Comparison of ENCODE assay signal across 8 mouse cellular contexts in genomic region chr7:64873266-64873665, GRCm38 (mm10). TPM values are rescaled to one million over a fixed set of nuclear protein-coding genes. Genes with fewer than 3 reads are reported as not detected.
DNase-seq lines count a peak whose midpoint lies in the region; ATAC-seq and TF ChIP-seq lines count a peak whose summit lies in the region.

No protein-coding gene starts in this region.

- DNase-seq in lung, postnatal 0 days (ENCODE audit: low spot score) = no peak
- DNase-seq in lung, adult 18-20 months = no peak
- no peak for DNase-seq in forebrain, embryonic 14.5 days (ENCODE audit: low spot score)
- no peak for DNase-seq in limb, embryonic 11.5 days (ENCODE audit: low spot score)
- no peak for DNase-seq in frontal cortex, postnatal 36 days (ENCODE audit: low spot score in 2 of 2)
- DNase-seq in ovary, postnatal 10 days (ENCODE audit: low spot score) = no peak

- WGBS in lung, postnatal 0 days = 36% methylated on average over 11 of the region's 11 CpGs
- WGBS in forebrain, embryonic 14.5 days = 37% methylated on average over 11 of the region's 11 CpGs
- WGBS in limb, embryonic 11.5 days = 37% methylated on average over 11 of the region's 11 CpGs
- 38% methylated on average over 11 of the region's 11 CpGs for WGBS in stomach, embryonic 15.5 days

- TF ChIP-seq EP300 in lung, postnatal 0 days (IDR thresholded peaks at IDR 0.05) = no peak

- no peaks in the 10 kb centered on the region for H3K36me3 ChIP-seq in lung, postnatal 0 days (ENCODE audit: insufficient read depth, low read length)
- H3K36me3 ChIP-seq in forebrain, embryonic 14.5 days (ENCODE audit: control insufficient read depth, insufficient read depth, low read length) = no peaks in the 10 kb centered on the region; the same call in 1 of the 2 replicates
- no peaks in the 10 kb centered on the region for H3K36me3 ChIP-seq in limb, embryonic 11.5 days (ENCODE audit: control insufficient read depth, insufficient read depth, low read length)
- no peaks in the 10 kb centered on the region for H3K36me3 ChIP-seq in stomach, embryonic 15.5 days

- 0 out of 2 replicates have a peak, but pooled peaks have one; percentile 1 for ATAC-seq in lung, postnatal 0 days
- peak; percentile 40 for ATAC-seq in forebrain, embryonic 14.5 days
- ATAC-seq in limb, embryonic 11.5 days (ENCODE audit: insufficient number of reproducible peaks, low FRiP score, low TSS enrichment, low read depth) = peak; percentile 23; the same call in 1 of the 2 replicates
- no peak; the same call in 1 of the 2 replicates for ATAC-seq in stomach, embryonic 15.5 days (ENCODE audit: insufficient read depth, low FRiP score, low read depth)
- ATAC-seq in cerebellum, adult (ENCODE audit: insufficient number of reproducible peaks, low FRiP score, low TSS enrichment) = no peak; the same call in 1 of the 2 replicates

- no peak for TF ChIP-seq CTCF in lung, postnatal 0 days (IDR thresholded peaks at IDR 0.05)

- peak overlapping the region; percentile 44 for H3K4me2 ChIP-seq in lung, postnatal 0 days (replicated peaks; ENCODE audit: low read depth, low read length)
- peak overlapping the region; percentile 49 for H3K4me2 ChIP-seq in forebrain, embryonic 14.5 days (ENCODE audit: low read length)
- peak overlapping the region; percentile 17; the same call in 1 of the 2 replicates for H3K4me2 ChIP-seq in limb, embryonic 11.5 days (ENCODE audit: low read depth, severe bottlenecking)
- peak overlapping the region; percentile 64 for H3K4me2 ChIP-seq in stomach, embryonic 15.5 days

- peaks cover 6% of the 10 kb centered on the region; the same call in 1 of the 2 replicates for H3K4me1 ChIP-seq in lung, postnatal 0 days (ENCODE audit: insufficient read depth, low read depth, low read length)
- peaks cover 12% of the 10 kb centered on the region for H3K4me1 ChIP-seq in forebrain, embryonic 14.5 days (ENCODE audit: control insufficient read depth, insufficient read depth, low read length)
- H3K4me1 ChIP-seq in limb, embryonic 11.5 days (ENCODE audit: control insufficient read depth, insufficient read depth, low read length) = peaks cover 4% of the 10 kb centered on the region; the same call in 1 of the 2 replicates
- peaks cover 11% of the 10 kb centered on the region; the same call in 1 of the 2 replicates for H3K4me1 ChIP-seq in stomach, embryonic 15.5 days

- no peaks in the 10 kb centered on the region for H3K9me3 ChIP-seq in lung, postnatal 0 days (ENCODE audit: low read length)
- no peaks in the 10 kb centered on the region for H3K9me3 ChIP-seq in forebrain, embryonic 14.5 days (replicated peaks; ENCODE audit: control insufficient read depth, low read length)
- H3K9me3 ChIP-seq in limb, embryonic 11.5 days (ENCODE audit: control insufficient read depth, low read length) = no peaks in the 10 kb centered on the region
- H3K9me3 ChIP-seq in stomach, embryonic 15.5 days = no peaks in the 10 kb centered on the region

- H3K27me3 ChIP-seq in lung, postnatal 0 days (replicated peaks; ENCODE audit: insufficient read depth, low read length) = no peaks in the 10 kb centered on the region
- H3K27me3 ChIP-seq in forebrain, embryonic 14.5 days (replicated peaks; ENCODE audit: control insufficient read depth, insufficient read depth, low read length) = no peaks in the 10 kb centered on the region
- no peaks in the 10 kb centered on the region for H3K27me3 ChIP-seq in limb, embryonic 11.5 days (ENCODE audit: control insufficient read depth, insufficient read depth, low read length)
- no peaks in the 10 kb centered on the region for H3K27me3 ChIP-seq in stomach, embryonic 15.5 days (replicated peaks)

- peak overlapping the region; percentile 15; the same call in 1 of the 2 replicates for H3K27ac ChIP-seq in lung, postnatal 0 days (ENCODE audit: low read length)
- H3K27ac ChIP-seq in forebrain, embryonic 14.5 days (ENCODE audit: low read depth, low read length) = peak overlapping the region; percentile 31
- H3K27ac ChIP-seq in limb, embryonic 11.5 days (replicated peaks; ENCODE audit: low read depth, low read length) = no peak overlapping the region
- peak overlapping the region; percentile 97; the same call in 1 of the 2 replicates for H3K27ac ChIP-seq in stomach, embryonic 15.5 days

- H3K4me3 ChIP-seq in lung, postnatal 0 days (ENCODE audit: low read depth, low read length) = peak overlapping the region; percentile 91
- H3K4me3 ChIP-seq in forebrain, embryonic 14.5 days (ENCODE audit: low read depth, low read length) = peak overlapping the region; percentile 85
- peak overlapping the region; percentile 84; the same call in 1 of the 2 replicates for H3K4me3 ChIP-seq in limb, embryonic 11.5 days (ENCODE audit: low read depth, low read length)
- peak overlapping the region; percentile 95 for H3K4me3 ChIP-seq in stomach, embryonic 15.5 days (replicated peaks)

- no peak overlapping the region for H3K9ac ChIP-seq in lung, postnatal 0 days (replicated peaks; ENCODE audit: low read depth)
- peak overlapping the region; percentile 46 for H3K9ac ChIP-seq in forebrain, embryonic 14.5 days (ENCODE audit: low read length)
- H3K9ac ChIP-seq in limb, embryonic 11.5 days (ENCODE audit: low read length) = no peak overlapping the region
- H3K9ac ChIP-seq in stomach, embryonic 15.5 days = no peak overlapping the region

RNA-seq across cellular contexts. Expression of gene Nsmce3, which starts 0.5 kb away (rescaled TPM):
- polyA plus RNA-seq in lung, postnatal 0 days (2015; fragmentation: Nextera tagmentation; extraction: Ambion mirVana) = 9.4 and 9.9 TPM in 2 replicates
- polyA plus RNA-seq in forebrain, embryonic 14.5 days (2014; fragmentation: Nextera tagmentation; extraction: Ambion mirVana) = 10.8 and 10.9 TPM in 2 replicates
- 11.3 and 11.6 TPM in 2 replicates for polyA plus RNA-seq in limb, embryonic 11.5 days (2014; fragmentation: Nextera tagmentation; extraction: Ambion mirVana)
- polyA plus RNA-seq in stomach, embryonic 15.5 days (2015; fragmentation: Nextera tagmentation; extraction: Ambion mirVana) = 11.8 and 12.5 TPM in 2 replicates

Comparison
In these comparisons a context has a peak if more than half of its experiments do, and no peak if none do; other contexts are left out.
1. ATAC-seq: peak in lung, postnatal 0 days (single experiment), forebrain, embryonic 14.5 days (single experiment) and limb, embryonic 11.5 days (single experiment); none in stomach, embryonic 15.5 days (single experiment) and cerebellum, adult (single experiment).
2. Peak in every context shown above with its lines, with median percentiles within 50 percentile points of each other: H3K4me2 ChIP-seq and H3K4me3 ChIP-seq.